Mouse (Mus musculus) embryonic fibroblast, embryonic 13.5 days (primary cell): ENCODE measurements around the gene Pqlc2.

ENCODE experiments used
- CTCF ChIP-seq: IDR thresholded peaks from 2 replicates; pipeline ENCODE4 v1.5.1; 2011; ENCODE audit warnings: mild to moderate bottlenecking, control low read depth, low read length, moderate library complexity, borderline replicate concordance; ENCODE audit not compliant: insufficient read depth
- POLR2A ChIP-seq: IDR thresholded peaks from 2 replicates; pipeline ENCODE4 v1.6.1; 2011; ENCODE audit warnings: low read depth, mild to moderate bottlenecking, control low read depth, low read length, moderate library complexity

DNA sequence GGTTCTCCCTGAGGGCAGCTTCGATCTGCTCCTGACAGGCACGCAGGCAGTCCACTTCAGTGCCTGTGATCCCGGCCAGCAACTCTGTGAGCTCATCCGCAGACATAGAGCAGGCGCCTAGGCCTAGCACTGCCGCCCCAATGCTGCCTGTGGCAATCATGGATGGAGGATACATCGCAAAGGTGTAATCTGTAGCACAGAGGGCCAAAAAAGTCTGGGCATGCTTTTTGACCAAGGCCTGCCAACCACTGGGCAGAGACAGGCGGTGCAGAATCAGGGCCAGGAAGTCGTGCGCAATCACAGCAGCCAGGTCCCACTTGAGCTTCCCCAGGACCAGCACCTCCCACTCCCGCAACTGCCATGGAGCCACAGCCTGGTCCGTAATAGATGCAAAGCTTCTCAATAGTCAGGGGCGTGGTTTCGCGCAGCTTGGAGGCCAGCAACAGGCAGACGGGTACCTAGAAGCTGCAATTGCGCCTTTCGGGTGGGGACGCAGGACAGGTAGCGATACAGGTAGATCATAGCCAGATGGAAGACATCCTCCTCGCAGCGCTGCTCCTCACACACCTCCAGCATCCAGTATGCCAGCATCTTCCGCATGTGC, 35.0 kb upstream of the Pqlc2 start:
- no peak for TF ChIP-seq POLR2A
- TF ChIP-seq CTCF, result no peak
